Mouse (Mus musculus): ENCODE results near the gene Utrn. TPM values are rescaled to one million over a fixed set of nuclear protein-coding genes. Genes with fewer than 3 reads are reported as not detected.

The Utrn gene
- polyA plus RNA-seq, 2 experiments, result 34.1 to 76.0 TPM

- 89% methylated on average over 8 of the region's 8 CpGs for WGBS
- Histone ChIP-seq H3K27me3 (ENCODE audit: control insufficient read depth, insufficient read depth, low read length) (no peaks in the 10 kb centered on the region), H3K9me3 (ENCODE audit: control insufficient read depth, low read length) (no peaks in the 10 kb centered on the region), H3K4me2 (replicated peaks; ENCODE audit: low read depth, low read length, severe bottlenecking) (no peak overlapping the region), H3K27ac (replicated peaks; ENCODE audit: low read depth, low read length) (no peak overlapping the region), H3K36me3 (ENCODE audit: control insufficient read depth, insufficient read depth, low read length) (peaks cover 58% of the 10 kb centered on the region), H3K4me1 (ENCODE audit: control insufficient read depth, insufficient read depth, low read length) (no peaks in the 10 kb centered on the region), H3K4me3 (replicated peaks; ENCODE audit: low read length) (no peak overlapping the region), H3K9ac (ENCODE audit: low read depth, low read length, severe bottlenecking) (no peak overlapping the region)
- ATAC-seq (ENCODE audit: low FRiP score, low read depth) (no peak), DNase-seq (ENCODE audit: low spot score) (no peak)
- no peak for TF ChIP-seq POLR2A (IDR thresholded peaks at IDR 0.05; ENCODE audit: borderline replicate concordance, extremely low read depth, insufficient read depth, insufficient read length)
Measured at GRCm38 (mm10) chr10:12718386-12718785, 150.8 kb downstream of the Utrn start.

GRCm38 (mm10) chr10:12717381-12717780, 151.8 kb downstream of the Utrn start:
- no peak for TF ChIP-seq POLR2A (IDR thresholded peaks at IDR 0.05; ENCODE audit: borderline replicate concordance, extremely low read depth, insufficient read depth, insufficient read length)
- no peaks in the 10 kb centered on the region for H3K27me3 ChIP-seq (ENCODE audit: control insufficient read depth, insufficient read depth, low read length)
- H3K27ac ChIP-seq (replicated peaks; ENCODE audit: low read depth, low read length), result no peak overlapping the region
- no peak for DNase-seq (ENCODE audit: low spot score)
- H3K4me1 ChIP-seq (ENCODE audit: control insufficient read depth, insufficient read depth, low read length), result no peaks in the 10 kb centered on the region
- no peak overlapping the region for H3K9ac ChIP-seq (ENCODE audit: low read depth, low read length, severe bottlenecking)
- ATAC-seq (ENCODE audit: low FRiP score, low read depth), result no peak
- no peak overlapping the region for H3K4me2 ChIP-seq (replicated peaks; ENCODE audit: low read depth, low read length, severe bottlenecking)
- peaks cover 65% of the 10 kb centered on the region for H3K36me3 ChIP-seq (ENCODE audit: control insufficient read depth, insufficient read depth, low read length)
- no peaks in the 10 kb centered on the region for H3K9me3 ChIP-seq (ENCODE audit: control insufficient read depth, low read length)
- H3K4me3 ChIP-seq (replicated peaks; ENCODE audit: low read length), result no peak overlapping the region
- 84% methylated on average over 3 of the region's 3 CpGs for whole genome bisulfite sequencing

DNA sequence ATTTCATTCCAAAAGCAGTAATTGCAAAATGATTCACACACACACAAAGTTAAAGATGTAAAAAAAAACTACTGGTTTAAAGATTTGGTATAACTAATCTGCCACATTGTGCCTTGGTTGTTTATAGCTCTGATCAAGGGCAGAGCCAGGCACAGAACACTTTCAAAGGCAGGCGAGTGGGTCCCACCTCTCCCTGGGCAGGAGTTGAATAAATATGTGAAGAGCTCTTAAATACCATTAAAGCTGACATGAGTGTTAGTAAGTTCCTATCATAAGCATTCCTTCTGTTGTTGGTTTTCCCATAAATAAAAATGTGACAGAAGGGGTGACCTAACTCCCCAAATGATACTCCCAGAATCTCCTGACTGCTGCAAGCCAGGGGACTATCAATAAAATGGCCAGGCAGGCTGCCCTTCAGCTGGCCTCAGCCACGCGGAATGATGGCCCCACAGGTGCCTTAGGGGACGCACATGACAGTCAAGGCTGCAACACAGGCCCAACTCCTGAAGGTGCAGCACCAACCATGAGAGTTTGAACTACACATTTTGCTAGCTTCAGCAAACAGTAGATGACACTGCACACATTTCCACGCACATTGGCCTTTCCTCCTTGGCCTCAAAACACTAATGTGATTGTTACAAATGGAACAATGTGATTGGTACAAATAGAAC, 152.4 kb downstream of the Utrn start:
- WGBS, result 85% methylated on average over 5 of the region's 5 CpGs
- no peak overlapping the region for H3K27ac ChIP-seq (replicated peaks; ENCODE audit: low read depth, low read length)
- no peak overlapping the region for H3K9ac ChIP-seq (ENCODE audit: low read depth, low read length, severe bottlenecking)
- H3K27me3 ChIP-seq (ENCODE audit: control insufficient read depth, insufficient read depth, low read length), result no peaks in the 10 kb centered on the region
- H3K4me2 ChIP-seq (replicated peaks; ENCODE audit: low read depth, low read length, severe bottlenecking), result no peak overlapping the region
- TF ChIP-seq POLR2A (IDR thresholded peaks at IDR 0.05; ENCODE audit: borderline replicate concordance, extremely low read depth, insufficient read depth, insufficient read length), result no peak
- no peaks in the 10 kb centered on the region for H3K4me1 ChIP-seq (ENCODE audit: control insufficient read depth, insufficient read depth, low read length)
- no peaks in the 10 kb centered on the region for H3K9me3 ChIP-seq (ENCODE audit: control insufficient read depth, low read length)
- DNase-seq (ENCODE audit: low spot score) (no peak), ATAC-seq (ENCODE audit: low FRiP score, low read depth) (no peak)
- H3K36me3 ChIP-seq (ENCODE audit: control insufficient read depth, insufficient read depth, low read length), result peaks cover 65% of the 10 kb centered on the region
- no peak overlapping the region for H3K4me3 ChIP-seq (replicated peaks; ENCODE audit: low read length)

GRCm38 (mm10) chr10:12713236-12713855, 155.8 kb downstream of the Utrn start:
- Histone ChIP-seq H3K9ac (ENCODE audit: low read depth, low read length, severe bottlenecking) (no peak overlapping the region), H3K4me1 (ENCODE audit: control insufficient read depth, insufficient read depth, low read length) (no peaks in the 10 kb centered on the region), H3K36me3 (ENCODE audit: control insufficient read depth, insufficient read depth, low read length) (peaks cover 53% of the 10 kb centered on the region), H3K4me3 (replicated peaks; ENCODE audit: low read length) (no peak overlapping the region), H3K9me3 (ENCODE audit: control insufficient read depth, low read length) (no peaks in the 10 kb centered on the region), H3K27me3 (ENCODE audit: control insufficient read depth, insufficient read depth, low read length) (no peaks in the 10 kb centered on the region), H3K27ac (replicated peaks; ENCODE audit: low read depth, low read length) (no peak overlapping the region), H3K4me2 (replicated peaks; ENCODE audit: low read depth, low read length, severe bottlenecking) (no peak overlapping the region)
- TF ChIP-seq POLR2A (IDR thresholded peaks at IDR 0.05; ENCODE audit: borderline replicate concordance, extremely low read depth, insufficient read depth, insufficient read length), result no peak
- WGBS, result 91% methylated on average over 14 of the region's 14 CpGs
- DNase-seq (ENCODE audit: low spot score) (no peak), ATAC-seq (ENCODE audit: low FRiP score, low read depth) (no peak)

DNA sequence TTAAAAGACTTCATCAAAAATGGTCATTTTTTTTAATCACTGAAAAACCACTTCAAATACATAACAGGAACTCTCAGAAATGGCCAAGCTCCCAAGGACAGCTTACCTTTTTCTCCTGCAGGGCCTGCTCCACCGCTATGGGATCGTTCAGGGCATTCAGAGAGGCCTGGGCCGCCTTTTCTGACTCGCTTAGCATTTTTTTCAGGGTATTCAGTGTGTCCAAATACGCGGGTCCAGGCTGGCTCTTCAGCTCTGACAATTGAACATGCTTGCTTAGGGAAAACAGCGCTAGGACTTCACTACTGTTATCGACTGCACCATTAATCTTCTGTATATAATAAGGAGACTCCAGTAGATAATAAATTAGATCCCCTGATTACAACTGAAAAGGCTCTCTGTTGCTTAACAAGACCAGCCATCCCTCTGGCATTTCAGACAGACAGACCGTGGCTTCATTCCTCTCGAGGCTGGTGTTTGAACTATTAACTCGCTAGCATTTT, 157.8 kb downstream of the Utrn start:
- Histone ChIP-seq H3K36me3 (ENCODE audit: control insufficient read depth, insufficient read depth, low read length) (peaks cover 44% of the 10 kb centered on the region), H3K9ac (ENCODE audit: low read depth, low read length, severe bottlenecking) (no peak overlapping the region), H3K4me2 (replicated peaks; ENCODE audit: low read depth, low read length, severe bottlenecking) (no peak overlapping the region), H3K27ac (replicated peaks; ENCODE audit: low read depth, low read length) (no peak overlapping the region), H3K4me3 (replicated peaks; ENCODE audit: low read length) (no peak overlapping the region), H3K27me3 (ENCODE audit: control insufficient read depth, insufficient read depth, low read length) (no peaks in the 10 kb centered on the region), H3K4me1 (ENCODE audit: control insufficient read depth, insufficient read depth, low read length) (no peaks in the 10 kb centered on the region), H3K9me3 (ENCODE audit: control insufficient read depth, low read length) (no peaks in the 10 kb centered on the region)
- DNase-seq (ENCODE audit: low spot score) (no peak), ATAC-seq (ENCODE audit: low FRiP score, low read depth) (no peak)
- TF ChIP-seq POLR2A (IDR thresholded peaks at IDR 0.05; ENCODE audit: borderline replicate concordance, extremely low read depth, insufficient read depth, insufficient read length), result no peak
- WGBS, result 79% methylated on average over 11 of the region's 11 CpGs

Data from limb, embryonic 14.5 days (tissue).